10 mouse cellular contexts compared by ENCODE assay signal in the genomic region with DNA sequence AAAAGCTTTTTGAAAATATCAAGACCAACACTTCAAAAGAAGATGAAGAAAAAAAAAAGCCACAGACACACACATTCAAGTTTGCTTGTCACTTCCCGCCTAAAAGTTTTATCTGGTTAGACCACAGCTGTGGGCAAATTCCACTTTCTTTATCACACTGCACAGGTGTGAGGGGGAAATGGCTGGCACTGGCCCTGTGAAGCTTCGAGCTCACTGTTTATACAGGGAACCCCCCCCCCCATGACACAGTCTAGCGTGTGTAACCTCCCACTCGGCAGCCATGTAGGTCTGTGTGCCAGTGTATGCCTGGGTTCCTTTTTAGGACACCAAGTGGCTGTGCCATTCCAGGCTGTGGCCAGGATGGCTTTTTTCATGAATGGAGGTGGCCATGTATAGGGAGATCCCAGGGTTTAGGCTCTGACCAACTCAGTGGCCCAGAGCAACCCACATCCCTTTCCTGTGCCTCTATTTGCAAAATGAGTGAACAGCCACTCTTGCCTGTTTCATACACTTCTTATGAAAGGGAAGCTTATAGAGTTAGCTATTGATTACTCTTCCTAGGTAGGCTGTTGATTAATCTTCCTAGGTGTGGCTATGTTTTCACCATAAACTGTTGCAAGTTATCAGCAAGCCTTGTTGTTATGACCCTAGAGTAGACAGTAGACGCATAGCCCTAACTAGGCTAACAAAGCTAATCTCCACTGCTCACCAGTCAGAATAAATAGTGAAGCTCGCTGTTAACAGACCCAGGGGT. TPM values are rescaled to one million over a fixed set of nuclear protein-coding genes. Genes with fewer than 3 reads are reported as not detected.
DNase-seq lines count a peak whose midpoint lies in the region; ATAC-seq lines count a peak whose summit lies in the region.
"Had no signal": no experiment of that assay in that cellular context is flagged by ENCODE, and none has a peak within 500 bp of the region (broad histone marks: within the 10 kb centered on the region; RNA-seq: fewer than 3 reads in every experiment).

No protein-coding gene starts in this region.

- DNase-seq in heart, postnatal 25 days (ENCODE audit: low spot score): no peak
- peak; percentile 91 for DNase-seq in thymus, postnatal 0 days (ENCODE audit: low spot score)
- no peak for DNase-seq in frontal cortex, postnatal 14 days (ENCODE audit: low spot score in 2 of 2)
- DNase-seq in cerebellum, postnatal 25 days: no peak
- no peak for DNase-seq in lung, postnatal 4 days
- DNase-seq: left cerebral cortex, postnatal 4 days had no signal

- peak overlapping the region; percentile 24; the same call in 1 of the 2 replicates for H3K4me3 ChIP-seq in heart, embryonic 13.5 days

- intact Hi-C loops in heart, postnatal 25 days (cut with DNase I): no loop called here

- WGBS in heart, embryonic 13.5 days: 55% methylated on average over 6 of the region's 6 CpGs

- H3K36me3 ChIP-seq in heart, embryonic 13.5 days: no peaks in the 10 kb centered on the region

- no peak for ATAC-seq in heart, embryonic 13.5 days (ENCODE audit: extremely low read depth, insufficient number of reproducible peaks, low FRiP score, low TSS enrichment)
- ATAC-seq in common myeloid progenitor, adult 5-6 weeks (replicated peaks; ENCODE audit: low read depth, poor library complexity, severe bottlenecking): peak; percentile 90
- peak; percentile 80 for ATAC-seq in megakaryocyte, adult 5-6 weeks (ENCODE audit: poor library complexity, severe bottlenecking)
- ATAC-seq: hindbrain, embryonic 16.5 days had no signal

- no peaks in the 10 kb centered on the region for H3K9me3 ChIP-seq in heart, embryonic 13.5 days

- H3K9ac ChIP-seq in heart, embryonic 13.5 days: no peak overlapping the region; the same call in 1 of the 2 replicates

- H3K27me3 ChIP-seq in heart, embryonic 13.5 days (replicated peaks): no peaks in the 10 kb centered on the region

- H3K4me1 ChIP-seq in heart, embryonic 13.5 days: peaks cover 4% of the 10 kb centered on the region; the same call in 1 of the 2 replicates

- H3K27ac ChIP-seq in heart, embryonic 13.5 days (replicated peaks): no peak overlapping the region

- peak overlapping the region; percentile 44; the same call in 1 of the 2 replicates for H3K4me2 ChIP-seq in heart, embryonic 13.5 days

RNA-seq across cellular contexts. Expression of a gene that starts 9.1 kb away (rescaled TPM):
- polyA plus RNA-seq in heart, embryonic 13.5 days (2015; fragmentation: Nextera tagmentation; extraction: Ambion mirVana): 3.1 and 12.6 TPM in 2 replicates
- total RNA-seq in heart, postnatal 25 days (2021): under 1 TPM; 0.18 to 0.42 TPM
- total RNA-seq in common myeloid progenitor, adult 5-6 weeks (2017): 64.2 and 76.9 TPM in 2 replicates
- 4.8 and 12.0 TPM in 2 replicates for total RNA-seq in megakaryocyte, adult 5-6 weeks (2015)
- 5.8 and 11.8 TPM in 2 replicates for total RNA-seq in megakaryocyte, adult 5-6 weeks (2017)
- 5.3 and 6.8 TPM in 2 replicates for polyA plus RNA-seq in thymus, postnatal 0 days (2015; fragmentation: Nextera tagmentation; extraction: Ambion mirVana)
- total RNA-seq: left cerebral cortex, postnatal 4 days had no signal

RNA-seq across cellular contexts. Expression of a gene that starts 15.0 kb away (rescaled TPM):
- 7.1 and 9.4 TPM in 2 replicates for polyA plus RNA-seq in heart, embryonic 13.5 days (2015; fragmentation: Nextera tagmentation; extraction: Ambion mirVana)
- total RNA-seq in heart, postnatal 25 days (2021): 1 to 10 TPM; 5.0 to 5.4 TPM
- 9.7 and 17.0 TPM in 2 replicates for total RNA-seq in common myeloid progenitor, adult 5-6 weeks (2017)
- 6.9 and 8.4 TPM in 2 replicates for total RNA-seq in megakaryocyte, adult 5-6 weeks (2015)
- total RNA-seq in megakaryocyte, adult 5-6 weeks (2017): 6.8 and 9.0 TPM in 2 replicates
- 19.9 and 20.9 TPM in 2 replicates for polyA plus RNA-seq in thymus, postnatal 0 days (2015; fragmentation: Nextera tagmentation; extraction: Ambion mirVana)

RNA-seq across cellular contexts. Expression of a gene that starts 46.5 kb away (rescaled TPM):
- polyA plus RNA-seq in heart, embryonic 13.5 days (2015; fragmentation: Nextera tagmentation; extraction: Ambion mirVana): 179 and 191 TPM in 2 replicates
- 10 to 100 TPM; 51.7 to 57.3 TPM for total RNA-seq in heart, postnatal 25 days (2021)
- total RNA-seq in common myeloid progenitor, adult 5-6 weeks (2017): 152 and 196 TPM in 2 replicates
- 496 and 542 TPM in 2 replicates for total RNA-seq in megakaryocyte, adult 5-6 weeks (2015)
- total RNA-seq in megakaryocyte, adult 5-6 weeks (2017): 105 and 108 TPM in 2 replicates
- 356 and 374 TPM in 2 replicates for polyA plus RNA-seq in thymus, postnatal 0 days (2015; fragmentation: Nextera tagmentation; extraction: Ambion mirVana)
